ENCODE assay signal across 10 mouse cellular contexts in the genomic region with DNA sequence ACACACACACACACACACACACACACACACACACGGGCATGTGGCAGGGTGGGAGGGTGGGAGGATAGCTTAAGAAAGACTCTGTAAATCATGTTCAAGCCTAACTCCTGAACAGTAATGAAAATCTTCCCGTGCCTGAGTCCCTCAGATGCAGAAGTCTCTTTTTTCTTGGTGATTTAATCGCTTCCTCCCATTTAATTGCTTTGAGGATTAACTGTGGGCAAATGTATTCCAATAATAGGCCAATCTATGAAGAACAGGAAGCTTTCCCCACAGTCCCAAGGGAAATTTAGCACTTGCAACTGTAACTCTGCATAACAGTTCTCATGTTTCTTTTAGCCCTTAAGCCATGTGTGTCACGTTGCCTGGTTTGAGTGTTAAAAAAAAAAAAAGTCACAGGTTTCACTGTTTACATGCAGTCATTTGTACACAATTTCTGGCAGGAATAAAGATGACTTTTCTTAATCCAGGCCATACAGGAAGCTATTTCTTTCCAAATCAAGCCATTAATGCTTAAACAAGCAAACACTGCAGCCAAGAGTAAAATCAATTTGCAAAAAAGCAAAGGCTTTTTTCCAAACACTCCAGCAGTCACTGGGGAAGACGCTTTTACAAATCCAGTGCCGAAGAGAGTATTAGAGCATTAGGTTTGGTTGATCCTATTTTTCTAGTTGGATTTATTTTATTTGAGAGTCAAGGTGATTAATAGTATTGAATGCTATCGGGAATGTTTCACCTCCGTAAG.
DNase-seq lines count a peak whose midpoint lies in the region; ATAC-seq lines count a peak whose summit lies in the region.
"Had no signal": no experiment of that assay in that cellular context is flagged by ENCODE, and none has a peak within 500 bp of the region (broad histone marks: within the 10 kb centered on the region; RNA-seq: fewer than 3 reads in every experiment).

No protein-coding gene starts in this region.

- ATAC-seq in kidney, embryonic 14.5 days (ENCODE audit: low FRiP score, low TSS enrichment), result peak; percentile 52; the same call in 1 of the 2 replicates
- ATAC-seq in hindbrain, embryonic 15.5 days (ENCODE audit: low FRiP score, low read depth), result peak; percentile 76
- peak; percentile 93 for ATAC-seq in neural tube, embryonic 15.5 days (ENCODE audit: low FRiP score)
- no peak for ATAC-seq in megakaryocyte-erythroid progenitor cell, adult 5-6 weeks (replicated peaks; ENCODE audit: low FRiP score, low TSS enrichment, poor library complexity, severe bottlenecking)

- 0 out of 2 replicates have a peak overlapping the region, but pooled peaks have one; percentile 2 for H3K27ac ChIP-seq in kidney, embryonic 14.5 days (ENCODE audit: low read depth, low read length)
- H3K27ac ChIP-seq in hindbrain, embryonic 15.5 days (replicated peaks), result peak overlapping the region; percentile 53; the same call in 1 of the 2 replicates
- H3K27ac ChIP-seq in neural tube, embryonic 15.5 days (replicated peaks), result peak overlapping the region; percentile 70
- H3K27ac ChIP-seq: liver, embryonic 13.5 days had no signal

- no peaks in the 10 kb centered on the region for H3K4me1 ChIP-seq in kidney, embryonic 14.5 days (ENCODE audit: control insufficient read depth, insufficient read depth, low read length)
- H3K4me1 ChIP-seq in hindbrain, embryonic 15.5 days (replicated peaks), result peaks cover 9% of the 10 kb centered on the region; the same call in 1 of the 2 replicates
- peaks cover 10% of the 10 kb centered on the region for H3K4me1 ChIP-seq in neural tube, embryonic 15.5 days
- H3K4me1 ChIP-seq: liver, embryonic 13.5 days had no signal

- no peak overlapping the region for H3K4me3 ChIP-seq in kidney, embryonic 14.5 days (ENCODE audit: low read length)
- H3K4me3 ChIP-seq in hindbrain, embryonic 15.5 days, result no peak overlapping the region
- no peak overlapping the region for H3K4me3 ChIP-seq in neural tube, embryonic 15.5 days (replicated peaks)
- H3K4me3 ChIP-seq: liver, embryonic 13.5 days had no signal

- no peaks in the 10 kb centered on the region for H3K27me3 ChIP-seq in kidney, embryonic 14.5 days (ENCODE audit: control insufficient read depth, insufficient read depth, low read length)
- H3K27me3 ChIP-seq in hindbrain, embryonic 15.5 days, result no peaks in the 10 kb centered on the region
- no peaks in the 10 kb centered on the region for H3K27me3 ChIP-seq in neural tube, embryonic 15.5 days (replicated peaks)
- H3K27me3 ChIP-seq: liver, embryonic 13.5 days had no signal

- WGBS in kidney, embryonic 14.5 days, result 15% methylated on average over 8 of the region's 8 CpGs
- 30% methylated on average over 8 of the region's 8 CpGs for WGBS in hindbrain, embryonic 15.5 days
- 12% methylated on average over 8 of the region's 8 CpGs for WGBS in neural tube, embryonic 15.5 days

- H3K4me2 ChIP-seq in kidney, embryonic 14.5 days (replicated peaks; ENCODE audit: low read depth, low read length), result no peak overlapping the region; the same call in 1 of the 2 replicates
- peak overlapping the region; percentile 13; the same call in 1 of the 2 replicates for H3K4me2 ChIP-seq in hindbrain, embryonic 15.5 days
- peak overlapping the region; percentile 29 for H3K4me2 ChIP-seq in neural tube, embryonic 15.5 days
- H3K4me2 ChIP-seq: liver, embryonic 13.5 days had no signal

- no peak for DNase-seq in kidney, postnatal 10 days
- DNase-seq in embryo, embryonic 10 days (ENCODE audit: low spot score), result peak; percentile 54
- no peak for DNase-seq in natural killer cell, adult 2 months (ENCODE audit: low spot score in 2 of 2)
- DNase-seq: cerebellum, adult 8-10 months; gastrocnemius, postnatal 10 days; liver, embryonic 13.5 days had no signal

- no peaks in the 10 kb centered on the region for H3K36me3 ChIP-seq in kidney, embryonic 14.5 days (ENCODE audit: control insufficient read depth, insufficient read depth, low read length)
- no peaks in the 10 kb centered on the region for H3K36me3 ChIP-seq in hindbrain, embryonic 15.5 days
- H3K36me3 ChIP-seq in neural tube, embryonic 15.5 days, result no peaks in the 10 kb centered on the region
- H3K36me3 ChIP-seq: liver, embryonic 13.5 days had no signal

- no peaks in the 10 kb centered on the region for H3K9me3 ChIP-seq in kidney, embryonic 14.5 days (ENCODE audit: control insufficient read depth, low read length)
- H3K9me3 ChIP-seq in hindbrain, embryonic 15.5 days, result no peaks in the 10 kb centered on the region
- H3K9me3 ChIP-seq in neural tube, embryonic 15.5 days (replicated peaks), result no peaks in the 10 kb centered on the region
- H3K9me3 ChIP-seq: liver, embryonic 13.5 days had no signal

- H3K9ac ChIP-seq in kidney, embryonic 14.5 days (ENCODE audit: low read depth, low read length), result no peak overlapping the region
- H3K9ac ChIP-seq in hindbrain, embryonic 15.5 days, result no peak overlapping the region
- no peak overlapping the region for H3K9ac ChIP-seq in neural tube, embryonic 15.5 days (replicated peaks)
- H3K9ac ChIP-seq: liver, embryonic 13.5 days had no signal

Comparison
In these comparisons a context has a peak if more than half of its experiments do, and no peak if none do; other contexts are left out.
1. H3K27ac ChIP-seq: peak in every context shown above with its lines; median percentile 70 in neural tube, embryonic 15.5 days; 53 in hindbrain, embryonic 15.5 days; 2 in kidney, embryonic 14.5 days.